Mouse (Mus musculus) B cell, adult 67 days (primary cell): Measurements from ENCODE around the gene Zfp446. TPM values are rescaled to one million over a fixed set of nuclear protein-coding genes. Genes with fewer than 3 reads are reported as not detected.

ENCODE experiments used
- total RNA-seq, 2 experiments: library from RNA; stranded (reverse); gene quantifications; 4 replicates each; pipeline ENCODE4 v1.2.4; 2023

Gene Zfp446
- total RNA-seq = 1 to 10 TPM; 8.7 to 9.2 TPM

GRCm38 (mm10) chr7:12977682-12978389 is at the start of gene Zfp446:
Gene Zfp446 (plus strand): TSS chr7:12977848.

GRCm38 (mm10) chr7:12965678-12966091 is 12.0 kb upstream of the Zfp446 start, which contains the start of gene Zfp324:
Gene Zfp324 (plus strand): TSS chr7:12965838.

GRCm38 (mm10) chr7:12998053-12998452 is 20.4 kb downstream of the Zfp446 start, which contains the start of gene Slc27a5:
Gene Slc27a5 (minus strand): TSS chr7:12998192.

GRCm38 (mm10) chr7:12998851-12999250 is 21.2 kb downstream of the Zfp446 start, which contains the start of gene Trim28:
Gene Trim28 (plus strand): TSS chr7:12999114.

GRCm38 (mm10) chr7:13010005-13010908 is 32.6 kb downstream of the Zfp446 start, which contains the start of gene Zbtb45:
Gene Zbtb45 (minus strand): TSS chr7:13010034.

GRCm38 (mm10) chr7:13034148-13034977 is 56.7 kb downstream of the Zfp446 start, which contains the start of gene Chmp2a:
Gene Chmp2a (minus strand): TSS chr7:13034807.

Other genes starting within 250 kb of the Zfp446 start
- not detected for gene Vmn2r56, start 242.8 kb upstream of the Zfp446 start, total RNA-seq
- gene Zscan18, start 174.2 kb upstream of the Zfp446 start, total RNA-seq = 10 to 100 TPM; 13.3 to 19.3 TPM
- 10 to 100 TPM; 12.1 to 15.8 TPM for gene Zfp329, start 159.0 kb upstream of the Zfp446 start, total RNA-seq
- gene Zfp110, start 143.1 kb upstream of the Zfp446 start, total RNA-seq = 100 to 1,000 TPM; 110 to 119 TPM
- gene Zfp128, start 96.7 kb upstream of the Zfp446 start, total RNA-seq = 1 to 10 TPM; 2.6 to 4.5 TPM
- 10 to 100 TPM; 16.6 to 18.3 TPM for gene Zscan22, start 80.0 kb upstream of the Zfp446 start, total RNA-seq
- gene Rps5, start 55.6 kb upstream of the Zfp446 start, total RNA-seq = 1,000 to 10,000 TPM; 2,087 to 2,163 TPM
- gene Rnf225, start 50.4 kb upstream of the Zfp446 start, total RNA-seq = 1 to 10 TPM; 1.2 to 1.5 TPM
- 1 to 10 TPM; 3.9 to 6.7 TPM for gene Zfp324, start 12.0 kb upstream of the Zfp446 start, total RNA-seq
- gene Slc27a5, start 20.3 kb downstream of the Zfp446 start, total RNA-seq = not detected
- 100 to 1,000 TPM; 377 to 380 TPM for gene Trim28, start 21.3 kb downstream of the Zfp446 start, total RNA-seq
- 10 to 100 TPM in 1 of 2 experiments, 1 to 10 TPM in 1; 9.3 to 11.9 TPM for gene Zbtb45, start 32.2 kb downstream of the Zfp446 start, total RNA-seq
- 100 to 1,000 TPM in 1 of 2 experiments, 10 to 100 TPM in 1; 93.2 to 104 TPM for gene Chmp2a, start 57.0 kb downstream of the Zfp446 start, total RNA-seq
- gene Ube2m, start 60.4 kb downstream of the Zfp446 start, total RNA-seq = 100 to 1,000 TPM in 1 of 2 experiments, 10 to 100 TPM in 1; 94.6 to 100 TPM
- under 1 TPM; 0.59 to 0.78 TPM for gene Mzf1, start 76.9 kb downstream of the Zfp446 start, total RNA-seq
- gene Vmn1r85, start 117.3 kb downstream of the Zfp446 start, total RNA-seq = not detected
- not detected for gene Vmn1r86, start 142.1 kb downstream of the Zfp446 start, total RNA-seq
- not detected for gene Vmn1r87, start 162.3 kb downstream of the Zfp446 start, total RNA-seq
- gene Vmn1r88, start 181.7 kb downstream of the Zfp446 start, total RNA-seq = under 1 TPM in 1 of 2 experiments, not detected in 1; 0.09 TPM
- gene Vmn1r89, start 235.2 kb downstream of the Zfp446 start, total RNA-seq = not detected